Mouse (Mus musculus) erythroid progenitor cell, adult 5-6 weeks (primary cell): Measurements from ENCODE around the gene Trnau1ap. TPM values are rescaled to one million over a fixed set of nuclear protein-coding genes. Genes with fewer than 3 reads are reported as not detected.
"Not testable (repeated sequence)": the region's sequence is repeated elsewhere in the genome, so short reads cannot be mapped to it uniquely, and the experiment has no call there.

Source experiments
- ATAC-seq: replicated peaks from 2 replicates; pipeline ENCODE4 v1.8.0; 2016; ENCODE audit warnings: moderate number of reproducible peaks, mild to moderate bottlenecking, moderate TSS enrichment, inconsistent platforms; ENCODE audit not compliant: poor library complexity, low FRiP score, severe bottlenecking
- total RNA-seq, 2 experiments: library from RNA; stranded (forward) in 1 of 2; stranded (reverse) in 1 of 2; fragments of 150-400 nt in 1 of 2; fragments of 186-747, 209-891 nt in 1 of 2; gene quantifications; 2 replicates each; pipeline versions ENCODE4 v1.2.3 to v1.2.4; 2015 to 2017; ENCODE audit warnings: low replicate concordance in 2 of 2

The Trnau1ap gene
- total RNA-seq, 2 experiments from 2014 or later, result 13.0 to 14.1 TPM

DNA sequence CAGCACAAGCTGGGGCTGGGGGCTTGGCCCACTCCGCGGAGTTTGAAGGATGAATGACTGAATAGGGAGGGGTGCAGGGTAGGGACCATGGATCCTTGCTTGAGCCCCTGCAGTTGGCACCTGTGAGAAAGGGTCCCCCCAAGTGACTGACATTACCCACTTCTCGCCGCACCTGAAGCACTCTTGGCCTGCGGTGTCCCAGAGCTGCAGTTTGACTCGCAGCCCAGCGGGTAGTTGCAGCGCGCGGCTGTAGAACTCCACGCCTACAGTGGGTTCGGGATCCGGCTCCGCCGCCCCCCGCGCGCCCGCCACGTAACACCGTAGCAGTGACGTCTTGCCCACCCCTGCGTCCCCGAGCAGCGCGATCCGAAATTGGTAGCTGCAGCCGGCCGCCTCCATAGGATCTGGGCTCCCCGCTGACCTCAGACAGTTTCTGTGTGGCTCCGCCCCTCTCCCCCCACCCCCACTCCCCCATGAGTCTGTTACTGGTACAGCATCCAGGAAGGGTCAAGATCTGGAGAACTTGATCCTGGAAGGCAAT lies 26.3 kb downstream of the Trnau1ap start, which contains the start of gene Rab42:
TSS of gene Rab42 (minus strand) at position 447 of the 541 bp plus-strand sequence.
- peak; percentile 70 for ATAC-seq

DNA sequence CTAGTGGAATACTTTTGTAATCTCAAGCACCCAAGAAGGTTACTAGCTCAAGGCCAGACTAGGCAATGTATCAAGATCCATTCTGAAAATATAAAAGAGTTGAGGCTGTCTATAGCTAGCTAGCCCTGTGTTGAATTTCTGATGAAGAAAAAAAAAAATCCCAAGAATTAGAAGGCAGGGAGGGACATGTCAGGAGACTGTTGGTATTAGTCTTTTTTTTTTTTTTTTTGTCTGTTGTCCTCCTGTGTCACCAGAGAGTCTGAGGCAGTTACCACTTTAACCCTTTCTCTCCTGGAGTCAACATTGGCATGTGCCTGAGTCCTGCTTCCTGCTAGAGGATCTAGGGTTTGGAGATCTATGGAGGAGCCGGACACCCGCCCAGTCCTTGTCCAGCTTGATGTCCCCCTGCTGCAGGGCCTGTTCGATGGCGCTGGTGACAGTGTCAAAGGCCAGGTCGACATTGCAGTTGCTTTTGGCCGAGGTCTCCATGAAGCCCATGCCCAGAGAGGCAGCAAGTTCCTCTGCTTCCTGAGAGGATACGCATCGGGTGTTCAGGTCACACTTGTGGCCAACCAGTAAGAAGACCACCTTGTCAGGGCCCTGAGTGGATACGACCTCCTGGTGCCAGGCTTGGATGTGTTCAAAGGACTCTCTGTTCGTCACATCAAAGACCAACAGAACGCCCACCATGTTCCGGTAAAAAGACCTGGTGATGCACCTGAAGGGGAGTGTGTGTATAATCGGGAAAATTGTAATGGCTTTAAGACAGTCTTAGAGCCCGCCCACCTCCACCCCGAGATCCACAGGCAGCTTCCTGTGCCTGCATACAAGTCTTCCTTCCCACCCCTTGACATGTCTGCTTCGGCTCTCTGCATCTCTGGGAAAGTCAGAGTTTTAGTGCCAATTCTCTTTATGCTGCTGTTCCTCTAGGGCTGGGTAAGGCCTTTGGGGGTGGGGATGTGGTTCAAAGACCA lies 27.1 kb downstream of the Trnau1ap start:
- ATAC-seq, result no peak

DNA sequence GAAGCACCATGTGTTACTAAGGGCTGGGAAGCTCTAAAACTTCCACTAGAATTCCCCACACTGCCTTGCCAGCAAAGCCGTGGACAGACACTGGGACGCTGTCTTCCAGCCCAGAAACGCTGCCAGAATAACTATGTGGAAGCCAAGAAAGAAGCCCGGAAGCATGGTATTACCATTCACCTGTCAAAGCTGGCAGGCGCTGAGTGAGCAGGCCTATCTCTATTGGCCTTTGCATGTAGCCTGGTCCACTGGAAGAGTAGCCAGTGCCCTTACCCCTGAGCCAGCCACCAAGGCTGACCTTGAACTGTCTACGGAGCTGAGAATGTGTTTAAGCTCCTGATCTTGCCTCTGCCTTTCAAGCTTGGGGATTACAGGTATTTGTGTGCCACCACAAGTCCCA lies 27.9 kb downstream of the Trnau1ap start:
- no peak for ATAC-seq

DNA sequence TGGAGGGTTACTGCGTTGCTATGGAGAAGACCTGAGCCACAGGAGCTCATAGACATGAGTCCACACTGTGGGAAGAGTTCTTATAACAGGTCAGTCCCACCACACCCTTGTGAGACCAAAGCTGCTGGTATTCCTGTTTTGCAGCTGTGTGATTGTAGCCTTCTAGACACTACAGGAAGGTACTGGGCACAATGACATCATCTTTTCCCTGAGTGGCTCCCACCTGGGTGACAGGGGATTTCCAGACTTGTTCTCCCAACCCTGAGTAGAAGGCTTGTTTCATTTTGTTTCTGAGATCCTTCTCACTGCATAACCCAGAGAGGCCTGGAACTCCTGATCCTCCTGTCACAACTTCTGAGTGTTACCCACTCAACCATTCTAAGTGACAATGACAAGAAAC lies 29.5 kb downstream of the Trnau1ap start:
- ATAC-seq, result no peak

DNA sequence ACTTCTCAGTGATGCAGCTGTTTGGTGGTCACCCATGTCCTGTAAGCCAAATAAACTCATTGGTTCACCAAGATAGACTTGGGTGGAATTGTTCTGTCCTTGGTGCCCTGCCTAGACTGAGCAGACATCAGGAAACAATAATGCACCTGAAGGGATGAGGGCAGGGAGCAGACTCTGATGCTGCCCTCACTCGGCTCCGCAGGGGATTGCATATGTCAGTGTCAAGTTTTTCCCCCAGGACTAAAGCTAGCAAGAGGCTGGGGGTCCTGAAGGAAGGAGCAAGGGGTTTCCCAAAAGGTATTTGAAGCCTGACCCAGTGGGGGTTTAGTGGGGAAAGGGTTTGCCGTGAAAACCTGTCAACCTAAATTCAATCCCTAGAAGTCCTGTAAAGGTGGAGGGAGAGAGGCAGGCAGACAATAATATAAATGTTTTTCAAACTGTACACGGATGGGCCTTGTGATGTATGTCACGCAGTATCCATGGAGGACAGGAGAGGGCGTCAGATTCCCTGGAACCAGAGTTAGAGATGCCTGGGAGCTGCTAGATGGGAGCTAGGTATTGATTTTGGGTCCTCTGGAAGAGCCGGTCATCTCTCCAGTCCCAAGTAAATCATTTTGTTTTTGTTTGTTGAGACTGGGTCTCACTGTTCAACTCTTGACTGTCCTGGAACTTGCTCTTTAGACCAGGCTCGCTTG lies 33.5 kb downstream of the Trnau1ap start:
- no peak for ATAC-seq

DNA sequence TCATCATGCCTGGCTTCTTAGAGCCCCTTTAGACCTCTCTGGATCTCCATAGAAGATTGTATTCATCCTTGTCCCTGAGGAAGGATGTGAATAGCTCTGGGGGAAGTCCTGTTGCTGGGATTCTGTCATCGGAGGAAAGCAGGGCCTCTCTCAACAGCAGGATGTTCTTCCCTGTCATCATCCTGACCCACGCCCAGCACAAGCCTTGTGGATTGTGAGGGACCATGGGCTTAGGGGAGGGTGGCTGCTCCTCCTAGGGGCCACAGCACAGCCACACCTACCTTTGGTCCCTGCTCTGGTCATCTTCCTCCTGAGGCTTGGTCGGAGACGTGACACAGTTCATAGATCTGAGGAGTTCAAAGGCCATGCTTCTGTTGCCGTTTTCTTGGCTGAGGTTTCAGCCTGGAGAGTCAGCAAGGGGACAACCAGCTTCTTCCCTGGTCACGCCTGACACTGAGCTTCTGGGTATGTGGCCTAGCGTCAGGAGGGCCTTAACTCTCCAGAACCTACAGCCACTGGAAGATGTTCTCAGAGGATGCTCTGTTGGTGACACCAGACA lies 35.6 kb downstream of the Trnau1ap start:
- no peak for ATAC-seq

DNA sequence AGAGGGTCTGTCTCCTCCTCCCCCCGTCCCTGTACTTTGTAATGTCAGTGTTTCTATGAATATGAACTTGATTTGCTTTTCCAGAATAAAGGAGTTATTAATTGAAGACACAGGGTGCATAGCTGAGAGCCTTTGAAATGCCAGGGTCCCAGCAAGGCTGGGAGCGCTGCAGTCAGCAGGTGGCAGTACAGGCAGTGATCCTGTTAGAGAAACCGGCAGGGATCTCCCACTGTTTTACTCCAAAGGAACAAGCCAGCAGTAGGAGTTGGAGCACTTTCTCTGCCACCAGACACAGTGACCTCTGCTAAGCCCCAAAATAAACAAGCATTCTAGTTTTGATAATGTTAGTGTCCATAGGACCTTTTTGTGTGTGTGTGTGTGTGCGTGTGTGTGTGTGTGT lies 36.4 kb downstream of the Trnau1ap start:
- no peak for ATAC-seq

DNA sequence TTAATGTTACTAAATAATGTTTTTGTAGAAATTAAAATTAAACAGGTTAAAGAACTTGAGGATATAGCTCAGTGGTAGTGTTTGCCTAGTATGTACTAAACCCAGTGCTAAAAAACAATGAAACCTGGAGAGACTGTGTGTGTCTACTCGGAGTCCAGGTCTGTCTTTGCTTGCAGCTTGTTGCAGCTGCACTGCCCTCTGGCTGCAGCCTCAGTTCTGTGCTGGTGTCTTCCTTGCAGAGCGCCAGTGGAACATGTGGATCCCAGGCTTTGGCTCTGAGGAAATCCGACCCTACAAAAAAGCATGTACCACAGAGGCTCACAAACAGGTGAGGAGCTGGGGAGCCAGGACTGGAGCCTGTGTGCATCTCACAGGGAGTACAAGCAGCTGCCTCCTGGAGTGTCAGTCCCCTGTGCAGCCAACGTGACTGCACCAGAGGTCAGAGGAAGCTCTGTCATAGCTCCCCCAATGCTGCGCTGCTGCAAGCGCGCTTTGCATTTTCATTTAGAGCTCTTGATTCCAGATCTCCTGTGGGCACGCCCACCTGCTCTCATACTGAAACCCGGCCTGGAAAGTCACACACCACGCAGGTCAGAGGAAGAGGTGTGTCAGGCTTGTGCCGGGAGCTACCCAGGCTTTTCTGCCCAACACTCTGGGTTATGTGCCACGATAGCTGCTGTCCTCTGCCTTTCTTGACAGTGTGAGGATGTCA lies 37.6 kb downstream of the Trnau1ap start:
- ATAC-seq, result no peak

DNA sequence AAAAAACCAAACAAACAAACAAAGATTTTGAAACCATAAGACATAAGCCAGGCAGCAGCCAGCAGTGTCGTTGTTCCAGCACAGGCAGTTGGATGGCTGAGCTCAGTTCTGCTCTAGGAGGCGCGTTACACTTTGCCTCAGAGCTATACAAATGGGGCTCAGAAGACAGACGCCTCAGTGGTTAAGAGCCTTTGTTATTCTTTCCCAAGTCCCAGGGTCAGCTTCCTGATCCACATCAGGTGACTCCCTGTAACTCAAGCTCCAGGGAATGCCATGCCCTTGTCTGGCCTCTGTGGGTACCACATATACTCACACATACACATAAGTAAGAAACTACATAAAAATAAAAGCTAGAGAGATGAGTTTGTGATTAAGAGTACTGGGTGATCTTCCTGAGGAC lies 38.3 kb downstream of the Trnau1ap start:
- ATAC-seq, result no peak

DNA sequence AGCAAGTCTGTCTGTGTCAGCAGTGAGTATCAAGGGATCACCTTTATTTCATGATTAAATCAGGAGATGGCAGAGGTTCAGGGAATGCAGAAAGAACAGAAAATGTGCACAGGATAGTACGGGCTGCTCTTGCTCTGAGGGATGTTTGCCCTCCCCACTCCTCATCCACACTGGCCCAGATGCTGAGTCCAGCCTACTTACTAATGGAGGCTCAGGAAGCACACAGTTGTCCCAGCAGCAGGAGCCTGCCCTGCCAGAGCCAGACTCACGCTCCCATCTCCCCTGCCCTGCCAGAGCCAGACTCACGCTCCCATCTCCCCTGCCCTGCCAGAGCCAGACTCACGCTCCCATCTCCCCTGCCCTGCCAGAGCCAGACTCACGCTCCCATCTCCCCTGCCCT lies 40.5 kb downstream of the Trnau1ap start:
- ATAC-seq, result not testable (repeated sequence)

DNA sequence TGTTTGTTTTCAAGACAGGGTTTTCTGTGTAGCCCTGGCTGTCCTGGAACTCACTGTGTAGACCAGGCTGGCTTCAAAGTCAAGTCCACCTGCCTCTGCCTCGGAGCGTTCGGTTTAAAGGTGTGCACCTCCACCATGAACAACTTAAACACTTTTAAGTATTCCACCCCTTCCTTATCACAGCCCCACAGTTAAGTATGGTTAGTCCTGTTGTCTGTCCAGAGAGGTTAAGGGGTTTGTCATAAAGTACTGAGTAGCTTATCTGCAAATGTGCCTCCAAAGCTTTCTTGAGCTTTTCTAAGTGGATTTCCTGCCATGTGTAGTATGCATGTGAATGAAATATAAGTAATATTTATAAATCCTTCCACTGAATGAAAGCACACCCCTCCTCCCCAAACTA lies 53.4 kb downstream of the Trnau1ap start:
- ATAC-seq, result 0 out of 2 replicates have a peak, but pooled peaks have one; percentile 15

DNA sequence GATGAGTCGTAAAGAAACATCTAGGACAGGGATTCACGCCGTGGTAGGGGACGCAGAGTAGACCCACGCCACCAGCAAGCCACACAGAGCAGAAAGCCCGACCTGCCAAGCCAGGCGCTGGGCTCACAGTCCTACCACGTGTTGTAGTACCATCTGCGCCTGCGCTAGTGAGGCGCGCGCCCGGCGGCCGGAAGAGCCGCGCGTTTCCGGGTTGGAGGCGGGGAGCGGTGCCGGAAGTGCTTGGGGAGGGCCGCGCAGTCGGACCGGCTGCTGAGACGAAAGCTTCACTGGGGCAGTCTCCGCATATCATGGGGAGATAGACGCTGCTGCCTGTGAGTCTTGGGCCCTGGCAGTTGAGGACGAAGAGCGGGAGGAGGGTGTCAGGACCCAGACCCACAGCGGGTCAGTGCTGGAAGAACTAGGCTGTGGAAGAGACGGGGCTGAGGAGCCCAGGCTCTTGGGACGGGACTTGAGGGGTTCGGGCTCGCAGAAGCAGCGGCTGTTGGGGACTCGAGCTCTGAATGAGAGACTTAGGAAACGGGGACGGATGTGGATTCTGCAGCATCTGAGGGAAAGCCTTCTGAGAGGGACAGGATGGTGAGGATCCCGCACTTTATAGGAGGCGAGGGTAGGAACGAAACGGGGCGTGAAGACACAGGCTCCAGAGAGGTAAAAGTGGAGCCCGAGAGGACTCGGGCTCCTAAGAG lies 55.0 kb downstream of the Trnau1ap start, which contains the start of gene Taf12:
TSS of gene Taf12 (plus strand) at position 220 of the 707 bp plus-strand sequence.
- ATAC-seq, result peak; percentile 82

DNA sequence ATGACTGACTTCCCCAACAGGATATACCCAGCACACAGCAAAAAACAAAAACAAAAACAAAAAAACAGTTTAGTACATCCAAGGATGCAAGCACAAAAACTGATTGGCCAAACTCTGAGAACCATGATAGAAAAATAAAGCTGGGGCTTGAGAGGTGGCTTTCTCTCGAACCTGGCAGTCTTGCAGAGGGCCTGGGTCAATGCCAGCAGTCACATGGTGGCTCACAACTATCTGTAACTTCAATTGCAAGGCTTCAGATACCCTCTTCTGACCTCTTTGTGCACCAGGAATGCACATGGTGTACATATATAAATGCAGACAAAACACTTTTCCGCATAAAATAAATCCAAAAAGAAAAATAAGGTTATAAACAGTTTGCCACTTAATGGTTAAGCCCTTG lies 56.2 kb downstream of the Trnau1ap start:
- no peak for ATAC-seq

DNA sequence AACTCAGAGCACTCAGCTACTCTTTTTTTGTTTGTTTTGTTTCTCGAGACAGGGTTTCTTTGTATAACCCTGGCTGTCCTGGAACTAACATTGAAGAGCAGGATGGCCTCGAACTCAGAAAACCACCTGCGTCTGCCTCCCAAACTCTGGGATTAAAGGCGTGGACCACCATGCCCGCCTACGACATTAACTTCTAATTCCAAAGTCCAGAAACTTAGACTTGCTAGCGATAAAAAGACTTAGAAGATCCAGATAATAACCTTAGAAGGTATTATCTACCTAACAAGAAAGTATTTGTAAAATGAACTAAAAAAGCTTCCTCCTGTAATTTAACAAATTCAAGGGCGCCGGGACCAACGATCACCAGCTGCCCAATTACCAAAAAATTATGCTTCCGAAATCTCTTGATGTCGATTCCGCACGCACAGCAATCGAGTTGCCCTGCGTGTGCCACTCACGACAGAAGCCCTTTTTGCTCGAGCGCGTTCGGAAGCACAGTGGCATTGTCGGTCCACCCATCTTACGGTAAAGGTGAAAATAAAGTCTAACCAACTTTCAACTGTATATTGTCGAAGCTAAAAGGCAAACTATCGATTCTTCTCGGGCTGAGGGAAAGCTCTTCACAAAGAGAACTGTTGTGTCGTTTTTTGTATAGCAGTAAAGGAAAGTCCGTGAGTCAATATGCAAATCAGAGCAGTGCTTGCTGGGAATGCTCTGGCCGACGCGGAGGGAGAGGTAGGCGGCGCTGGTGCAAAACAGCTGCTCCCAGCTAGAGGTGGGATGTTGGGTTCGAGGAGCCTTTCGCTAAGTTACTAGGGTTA lies 59.4 kb downstream of the Trnau1ap start:
- ATAC-seq, result peak; percentile 79

DNA sequence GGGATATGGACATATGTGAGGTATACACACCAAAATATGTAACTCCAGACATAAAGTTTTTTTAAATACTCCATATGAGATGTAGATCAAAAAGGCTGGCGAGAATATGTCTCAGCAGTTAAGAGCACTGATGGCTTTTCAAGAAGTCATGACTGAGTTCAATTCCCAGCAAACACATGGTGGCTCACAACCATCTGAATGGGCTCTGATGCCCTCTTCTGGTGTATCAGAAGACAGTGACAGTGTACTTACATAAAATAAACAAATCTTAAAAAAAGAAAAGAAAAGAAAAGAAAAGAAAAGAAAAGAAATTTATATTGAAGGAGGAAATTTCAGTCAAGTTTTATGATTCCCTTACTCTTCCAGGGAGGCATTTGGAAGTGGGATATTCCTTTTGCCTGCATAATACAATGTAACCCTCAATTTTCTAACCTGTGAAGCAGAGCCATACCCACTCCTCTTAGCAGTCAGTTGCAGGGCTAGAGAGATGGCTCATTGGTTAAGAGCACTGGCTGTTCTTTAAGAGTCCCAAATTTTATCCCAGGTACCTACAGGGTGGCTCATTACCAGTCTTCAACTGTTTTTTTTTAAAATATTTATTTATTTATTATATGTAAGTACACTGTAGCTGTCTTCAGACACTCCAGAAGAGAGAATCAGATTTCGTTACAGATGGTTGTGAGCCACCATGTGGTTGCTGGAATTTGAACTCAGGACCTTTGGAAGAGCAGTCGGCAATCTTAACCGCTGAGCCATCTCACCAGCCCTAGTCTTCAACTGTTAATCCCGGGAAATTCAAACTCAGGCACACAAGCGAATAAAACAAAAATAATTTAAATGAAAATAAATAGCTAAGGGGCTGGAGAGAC lies 60.2 kb downstream of the Trnau1ap start:
- ATAC-seq, result no peak

DNA sequence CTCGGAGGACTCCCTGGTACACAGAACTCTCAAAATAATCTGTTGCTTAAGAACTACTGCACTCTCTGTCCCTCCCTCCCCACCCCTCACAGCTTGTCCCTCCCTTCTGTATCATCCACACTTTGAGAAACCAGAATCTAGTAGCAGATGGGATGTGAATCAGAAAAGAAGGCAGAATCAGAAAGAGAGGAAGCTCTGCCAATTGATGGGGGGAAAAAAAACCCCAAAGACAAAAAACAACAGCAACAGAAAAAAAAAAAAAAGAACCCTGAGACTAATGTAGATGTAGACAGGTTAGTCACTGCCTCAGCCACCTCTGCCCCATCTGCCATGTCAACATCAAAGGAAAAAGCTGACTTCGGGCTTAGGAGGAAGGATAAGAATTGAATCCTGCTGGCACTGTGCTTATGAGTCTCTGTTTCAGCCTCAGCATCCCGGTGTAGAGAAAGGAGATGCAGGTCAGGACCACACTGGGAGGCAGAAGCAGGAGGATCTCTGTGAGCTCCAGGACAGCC lies 62.4 kb downstream of the Trnau1ap start:
- no peak for ATAC-seq

DNA sequence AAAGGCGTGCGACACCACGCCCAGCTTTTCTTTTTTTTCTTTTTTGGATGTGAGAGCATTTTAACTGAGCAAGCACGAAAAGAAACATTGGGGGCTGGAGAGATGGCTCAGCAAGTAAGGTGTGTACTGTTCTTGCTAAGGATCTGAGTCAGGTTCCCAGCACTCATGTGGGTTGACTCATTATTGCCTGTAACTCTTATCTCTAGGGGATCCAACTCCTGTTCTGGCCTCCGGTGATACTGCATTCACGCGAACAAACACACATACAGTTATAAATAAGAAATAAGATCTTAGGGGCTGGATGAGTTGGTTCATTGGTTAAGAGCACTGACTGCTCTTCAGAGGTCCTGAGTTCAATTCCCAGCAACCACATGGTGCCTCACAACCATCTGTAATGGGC lies 66.0 kb downstream of the Trnau1ap start:
- ATAC-seq, result no peak
